Mouse (Mus musculus) urinary bladder, adult 18-20 months (tissue): ENCODE measurements at regions not wholly inside any gene's neighbourhood (a gene's known extent, or its start where the extent isn't known, plus 50 kb on each side); places are given as distances from the start of the nearest gene placed in this dataset.

Source experiments
- DNase-seq, 2 experiments: peaks; one replicate each; pipeline ENCODE4 v3.0.0; 2022; ENCODE audit warnings: low spot score in 2 of 2, mixed read lengths in 2 of 2

GRCm38 (mm10) chr12:32642493-32642892 lies 176.9 kb upstream of the Nampt start:
- no peak for DNase-seq

DNA sequence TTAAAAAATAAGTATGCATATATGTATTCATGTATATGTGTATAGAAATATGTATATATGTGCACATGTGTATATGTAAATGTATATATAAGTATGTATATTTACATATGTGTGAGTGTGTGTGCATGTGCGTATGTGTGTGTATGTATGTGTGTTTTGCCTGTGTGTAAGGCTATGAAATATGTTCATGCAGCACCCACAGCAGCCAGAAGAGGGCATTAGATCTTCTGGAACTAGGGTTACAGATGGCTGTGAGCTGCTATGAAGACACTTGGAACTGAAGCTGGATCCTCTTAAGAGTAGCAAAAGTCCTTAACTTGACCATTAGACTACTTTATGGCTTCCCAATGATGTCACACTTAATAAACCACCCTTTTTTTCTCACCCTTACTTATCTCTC lies 166.2 kb upstream of the Nampt start:
- DNase-seq: no peak

DNA sequence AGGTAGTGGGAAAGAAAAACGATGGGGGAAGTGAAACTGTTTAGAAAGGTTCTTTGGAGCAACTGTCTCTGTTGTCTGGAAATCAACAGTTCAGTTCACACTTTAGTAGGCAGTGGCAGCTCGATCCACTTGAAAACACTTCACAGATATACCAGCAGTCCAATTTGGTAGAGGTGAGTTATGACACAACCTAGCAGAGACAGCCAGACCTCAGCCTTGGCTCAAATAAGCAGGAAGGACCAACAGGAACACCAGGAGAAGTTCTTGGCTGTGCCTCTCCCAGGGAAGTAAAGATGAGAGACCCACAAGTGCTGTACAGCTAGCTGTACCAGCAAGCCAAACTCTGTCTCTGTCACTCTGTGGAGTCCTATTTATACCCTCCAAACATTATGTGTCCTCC lies 163.2 kb upstream of the Nampt start:
- DNase-seq: no peak

DNA sequence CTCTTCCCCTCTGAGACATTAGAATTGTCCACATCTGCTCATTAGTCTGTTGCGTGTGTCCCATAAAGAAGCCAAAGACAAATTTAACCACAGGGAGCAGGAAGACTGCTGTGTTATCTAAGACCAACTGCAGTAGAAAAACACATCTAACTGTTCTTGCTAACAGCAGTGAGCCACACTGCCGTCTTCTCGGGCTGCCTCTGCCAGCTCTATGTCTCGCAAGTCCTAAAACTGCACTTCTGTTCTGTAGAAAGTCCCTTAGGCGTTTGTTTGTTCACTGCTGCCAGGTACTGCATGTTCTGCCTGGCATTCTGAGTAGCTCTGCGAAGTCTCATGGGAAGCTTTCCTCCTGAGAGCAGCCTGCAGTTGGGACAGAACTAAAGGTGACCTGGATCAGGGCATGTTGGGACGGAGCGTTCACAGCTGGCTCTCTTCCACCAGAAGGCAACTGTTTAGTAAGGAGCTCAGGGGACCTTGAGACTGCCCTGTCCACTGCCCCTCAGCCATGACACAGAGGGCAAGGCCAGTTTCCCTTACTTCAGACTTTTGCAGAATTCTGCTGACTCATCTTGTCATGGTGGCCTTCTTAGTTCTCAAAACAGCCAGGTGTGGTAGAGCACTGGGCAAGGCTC lies 157.4 kb upstream of the Nampt start:
- no peak for DNase-seq

DNA sequence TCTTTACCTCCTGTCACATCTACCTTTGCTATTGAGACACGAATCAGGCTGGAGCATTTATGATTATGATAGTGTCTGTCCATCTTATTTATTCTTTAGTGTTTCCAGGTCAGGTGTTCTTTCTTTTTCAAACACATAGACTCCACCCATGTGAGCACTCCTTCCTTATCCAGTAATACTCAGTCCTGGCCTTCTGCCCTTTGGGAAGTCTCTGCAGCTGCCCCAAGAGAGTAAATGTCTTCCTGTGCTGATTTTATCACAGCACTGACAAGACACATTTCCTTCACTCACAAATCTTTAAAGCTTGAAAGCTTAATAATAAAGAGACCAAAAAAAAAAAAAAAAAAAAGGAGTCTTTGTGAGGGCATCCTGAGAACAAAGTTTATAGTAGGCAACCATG lies 153.3 kb upstream of the Nampt start:
- DNase-seq: no peak

- DNase-seq: no peak
Measured at GRCm38 (mm10) chr12:32677908-32678307, 141.4 kb upstream of the Nampt start.

- DNase-seq: no peak
Measured at GRCm38 (mm10) chr12:32678756-32679155, 140.6 kb upstream of the Nampt start.

GRCm38 (mm10) chr12:32681910-32682309 lies 137.4 kb upstream of the Nampt start:
- DNase-seq: no peak

DNA sequence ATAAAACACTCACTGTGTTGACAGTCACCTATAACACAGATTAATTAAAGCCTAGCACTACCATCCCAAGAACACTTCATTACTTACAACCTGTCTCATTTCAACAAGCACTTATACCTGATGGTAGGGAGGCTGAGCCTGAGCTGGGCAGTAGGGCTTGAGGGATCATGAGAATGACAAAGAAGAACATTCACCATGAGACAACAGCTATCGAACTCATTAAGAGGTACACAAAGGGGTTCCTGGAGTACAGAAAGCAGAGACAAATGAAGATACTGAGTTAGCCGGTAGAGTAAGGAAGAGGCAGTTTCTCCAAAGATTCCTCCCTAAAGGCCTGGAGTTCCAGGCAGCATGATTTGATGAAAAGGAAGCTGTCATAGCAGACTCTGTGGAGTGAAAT lies 136.0 kb upstream of the Nampt start:
- DNase-seq: no peak

DNA sequence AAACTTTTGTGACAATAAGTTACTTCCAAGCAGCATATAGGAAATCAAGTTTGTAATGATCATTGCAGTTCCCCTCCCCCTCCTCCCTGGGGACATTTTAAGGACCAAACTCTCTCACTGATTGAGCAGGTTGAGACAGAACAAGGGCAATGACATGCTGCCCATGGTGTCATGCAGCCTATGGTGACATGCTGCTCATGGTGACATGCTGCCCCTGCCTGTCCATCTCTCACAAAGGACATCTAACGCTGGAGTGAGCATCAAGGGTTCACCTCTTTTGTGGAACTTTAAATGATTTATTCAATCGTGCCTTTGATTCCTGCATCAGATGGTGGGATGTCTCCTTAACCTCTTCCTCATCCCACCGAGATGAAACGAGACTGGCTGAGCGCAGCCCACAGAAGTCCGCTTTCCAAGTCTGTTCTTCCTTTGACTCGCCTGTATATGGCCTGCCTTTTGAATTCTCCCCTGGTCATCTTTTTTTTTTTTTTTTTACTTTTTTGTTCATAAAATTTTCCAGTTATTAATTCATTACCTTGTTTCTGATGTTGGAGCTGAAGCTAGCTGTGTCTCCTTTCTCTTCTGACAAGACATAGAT lies 133.5 kb upstream of the Nampt start:
- DNase-seq: no peak

GRCm38 (mm10) chr12:32689361-32689760 lies 130.0 kb upstream of the Nampt start:
- DNase-seq: no peak

DNA sequence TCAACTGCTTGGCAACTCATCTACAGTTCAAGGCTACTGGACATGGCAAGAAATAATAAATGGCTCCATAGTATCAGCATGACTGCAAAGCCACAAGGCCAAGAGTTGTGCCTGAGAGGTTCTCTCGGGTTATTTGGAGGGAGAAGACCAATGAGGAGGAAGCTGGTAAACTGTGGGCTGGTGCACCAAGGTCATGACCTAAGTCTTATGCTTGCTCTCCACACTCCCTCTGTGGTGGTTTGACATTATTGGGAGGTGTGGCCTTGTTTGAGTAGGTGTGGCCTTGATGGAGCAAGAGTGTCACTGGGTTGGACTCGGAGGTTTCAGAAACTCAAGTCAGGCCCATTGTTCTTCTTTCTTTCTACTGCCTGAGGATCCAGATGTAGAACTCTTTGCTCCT lies 129.2 kb upstream of the Nampt start:
- no peak for DNase-seq

DNA sequence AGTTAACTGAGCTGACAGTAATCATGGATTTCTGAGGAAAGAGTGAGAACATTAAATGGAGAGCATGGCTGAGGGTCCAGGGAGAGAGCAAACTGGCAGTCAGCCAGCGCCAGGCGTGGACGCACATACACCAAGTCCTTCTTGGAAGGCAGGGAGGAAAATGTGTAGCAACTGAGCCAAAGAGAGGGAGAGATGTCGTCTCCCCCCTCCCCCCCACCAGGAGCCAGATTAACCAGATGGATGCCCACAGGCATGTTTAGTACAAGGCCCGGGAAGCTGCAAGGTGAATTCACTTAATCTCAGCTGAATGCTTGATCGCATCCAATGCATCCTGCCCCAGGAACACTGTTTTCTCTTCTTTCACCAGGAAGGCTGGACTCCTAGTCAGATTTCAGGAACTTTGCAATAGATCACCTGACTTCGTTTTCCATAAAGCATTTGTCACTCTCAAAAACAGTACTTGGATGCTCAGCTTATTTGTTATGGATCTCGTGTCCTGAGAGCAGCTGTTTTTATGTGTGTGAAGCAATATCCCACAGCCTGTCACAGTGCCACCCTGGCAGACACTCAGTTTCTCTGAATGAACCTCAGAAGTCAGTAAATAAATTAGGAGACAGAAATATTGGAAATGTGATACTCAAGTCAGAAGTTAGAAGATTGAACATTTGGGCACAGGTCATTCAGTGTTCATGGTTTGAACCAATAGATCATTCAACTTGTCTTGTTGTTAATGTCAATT lies 127.1 kb upstream of the Nampt start:
- no peak for DNase-seq

DNA sequence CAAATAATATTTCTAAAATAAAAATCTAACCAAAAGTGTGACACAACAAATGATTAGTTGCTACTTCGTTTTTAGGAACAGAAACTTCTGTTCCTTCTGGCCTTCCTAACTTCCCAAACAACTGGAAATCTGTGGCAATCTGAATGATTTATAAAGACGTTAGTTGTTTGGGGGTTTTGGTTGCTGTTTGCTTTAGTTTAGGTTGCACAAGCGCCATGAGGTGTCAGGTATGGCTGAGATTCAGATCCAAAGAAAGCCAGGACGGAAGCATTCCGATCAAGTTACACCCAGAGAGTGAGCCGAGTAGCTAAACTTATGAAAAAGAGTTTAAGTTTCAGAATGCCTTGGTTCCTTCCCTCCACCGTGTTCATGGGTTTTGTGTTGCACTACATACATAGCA lies 126.4 kb upstream of the Nampt start:
- no peak for DNase-seq

DNA sequence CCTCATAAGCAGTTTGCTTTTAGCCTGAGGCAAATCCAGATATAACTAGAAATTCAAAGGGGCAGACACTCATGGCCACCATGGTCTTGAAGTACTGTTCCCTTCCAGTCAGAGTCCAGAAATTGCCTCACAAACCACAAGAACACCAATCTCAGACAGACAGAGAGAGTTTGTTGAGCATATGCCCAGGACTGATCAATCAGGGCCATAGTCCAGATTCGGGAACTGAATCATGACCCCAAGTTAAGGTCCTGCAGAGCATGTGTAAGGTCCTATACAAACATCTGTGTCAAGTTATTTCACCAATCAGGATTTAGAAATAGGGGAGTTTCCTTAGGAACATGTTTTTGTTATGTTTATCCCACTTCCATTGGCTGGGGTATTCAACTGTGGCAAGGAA lies 125.7 kb upstream of the Nampt start:
- DNase-seq: no peak

GRCm38 (mm10) chr12:32696832-32697231 lies 122.5 kb upstream of the Nampt start:
- DNase-seq: no peak

GRCm38 (mm10) chr12:32709188-32709587 lies 110.2 kb upstream of the Nampt start:
- no peak for DNase-seq

DNA sequence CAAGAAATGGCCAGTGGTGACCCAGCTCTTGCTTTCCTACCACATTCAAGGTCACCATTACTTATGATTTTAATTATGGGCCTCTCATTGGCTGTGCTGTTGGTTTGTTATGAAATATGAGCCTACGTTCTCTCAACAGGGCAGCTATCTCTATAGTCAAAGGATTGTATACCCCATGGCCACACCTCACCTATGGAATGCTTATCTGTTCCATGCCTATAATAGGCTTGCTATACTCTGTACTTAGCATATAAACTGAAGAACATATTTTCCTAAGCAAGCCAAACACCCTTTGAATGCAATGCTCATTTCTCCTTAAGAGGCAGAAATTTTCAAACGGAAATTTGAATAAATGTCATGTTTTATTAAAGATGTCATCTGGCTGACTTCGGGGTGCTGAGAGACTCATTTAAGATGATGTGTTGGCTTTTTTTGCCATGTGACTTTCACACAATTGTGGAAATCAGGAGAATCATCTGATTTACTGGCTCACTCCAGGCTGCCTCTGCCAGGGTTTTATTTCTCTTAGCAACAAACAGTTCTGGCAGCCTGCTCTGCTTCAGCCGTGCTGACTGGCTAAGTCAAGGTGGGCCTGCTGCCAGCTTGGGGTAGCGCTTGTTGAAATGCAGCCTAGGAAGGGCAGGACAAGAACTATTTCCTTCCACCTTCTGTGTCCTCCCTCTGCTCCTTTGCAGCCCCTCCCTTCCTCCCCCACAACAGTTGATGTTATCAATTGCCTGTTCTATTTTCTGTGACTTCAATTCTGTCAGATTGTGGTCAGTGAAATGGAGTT lies 102.0 kb upstream of the Nampt start:
- peak; percentile 21 to 31 for DNase-seq

DNA sequence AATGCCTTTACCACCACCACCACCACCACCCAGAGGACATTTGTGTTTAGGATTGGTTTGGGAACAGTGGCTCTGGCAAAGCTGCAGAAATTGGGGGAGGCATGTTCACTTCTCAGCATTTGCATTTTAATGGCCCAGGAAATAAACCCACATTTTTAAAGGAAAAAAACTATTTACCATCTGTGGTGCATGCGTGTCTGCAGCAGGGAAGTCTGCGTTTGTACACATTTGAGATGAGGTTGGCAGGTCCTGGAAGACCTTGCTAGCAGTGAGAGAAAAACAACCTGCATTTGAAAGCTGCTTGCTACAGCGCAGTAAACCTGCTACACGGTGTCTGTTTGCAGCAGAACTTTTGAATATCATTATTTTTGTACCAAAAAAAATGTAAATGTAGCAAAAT lies 100.1 kb upstream of the Nampt start:
- no peak for DNase-seq

DNA sequence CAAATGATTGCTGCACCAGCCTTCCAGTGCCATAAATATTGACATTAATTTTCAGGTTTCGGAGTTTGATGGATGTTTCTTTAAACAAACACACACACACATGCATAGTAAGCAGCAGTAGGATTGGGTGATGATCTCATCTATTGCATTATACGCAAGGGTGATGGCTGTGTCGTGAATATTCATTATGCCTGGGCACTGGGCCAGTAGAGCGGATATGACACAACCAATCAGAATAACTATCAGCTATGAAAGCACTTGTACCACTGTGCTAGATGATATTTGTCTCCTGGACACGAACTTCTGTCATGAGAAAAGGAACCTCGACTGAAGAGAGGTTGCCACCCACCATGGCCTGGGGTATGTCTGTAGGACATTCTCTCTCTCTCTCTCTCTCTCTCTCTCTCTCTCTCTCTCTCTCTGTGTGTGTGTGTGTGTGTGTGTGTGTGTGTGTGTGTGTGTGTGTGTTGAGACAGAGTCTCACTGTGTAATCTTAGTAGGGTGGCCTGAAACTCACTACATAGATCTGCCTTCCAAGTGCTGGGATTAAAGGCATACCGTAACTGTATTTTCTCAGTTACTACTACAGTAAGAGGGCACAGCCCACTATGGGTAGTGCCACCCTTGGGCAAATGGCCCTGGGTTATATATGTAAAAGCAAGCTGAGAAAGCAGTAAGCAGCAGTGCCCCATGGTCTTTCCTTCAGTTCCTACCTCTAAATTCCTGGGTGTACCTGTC lies 94.7 kb upstream of the Nampt start:
- DNase-seq: no peak

DNA sequence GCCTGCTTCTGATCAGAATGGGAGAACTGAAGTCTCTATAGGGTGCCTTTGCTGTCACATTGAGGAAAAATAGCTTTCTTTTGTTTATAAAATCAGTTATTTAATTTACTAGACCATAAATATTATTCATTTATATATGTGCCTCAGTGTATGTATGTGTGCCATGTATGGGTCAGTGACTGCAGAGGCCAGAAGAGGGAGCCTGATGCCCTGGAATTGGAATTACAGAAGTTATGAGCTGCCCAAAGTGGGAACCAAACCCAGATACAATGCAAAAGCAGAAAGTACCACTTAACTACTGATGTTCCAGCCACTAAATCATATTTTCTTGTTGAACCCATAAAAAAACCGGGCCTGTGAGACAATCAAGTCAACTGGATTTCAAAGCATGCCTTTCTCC lies 91.8 kb upstream of the Nampt start:
- no peak for DNase-seq

DNA sequence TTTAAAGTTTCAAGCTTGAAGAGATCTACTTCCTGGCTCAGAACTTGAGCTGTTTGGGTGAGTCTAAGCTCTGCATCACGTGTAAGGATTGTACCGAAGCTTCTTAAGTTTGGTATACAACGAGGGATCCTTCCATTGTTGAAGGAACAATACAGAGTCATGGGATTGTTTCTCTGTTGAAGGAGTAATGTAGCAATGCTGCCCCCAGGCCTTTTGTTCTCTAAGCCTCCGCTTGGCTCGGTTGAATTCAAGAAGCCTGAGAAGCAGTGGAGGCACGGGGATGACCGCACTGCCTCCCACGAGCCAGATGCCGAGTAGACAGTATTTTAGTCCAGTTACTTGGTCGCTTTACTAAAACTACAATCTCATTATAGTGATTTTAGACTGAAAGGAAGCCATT lies 90.9 kb upstream of the Nampt start:
- DNase-seq: no peak
